In genomic region chr15:38575254-38575653, GRCm38 (mm10) we compare ENCODE assay signal across 26 mouse cellular contexts.
"Had no signal": no experiment of that assay in that cellular context is flagged by ENCODE, and none has a peak within 500 bp of the region (broad histone marks: within the 10 kb centered on the region; RNA-seq: fewer than 3 reads in every experiment).

No protein-coding gene starts in this region.

- H3K4me3 ChIP-seq: gastrocnemius, adult 2 months; heart, embryonic 10.5 days; heart, embryonic 12.5 days; hindbrain, embryonic 10.5 days; hindbrain, embryonic 12.5 days; layer of hippocampus, adult 2 months; left cerebral cortex, adult 2 months; limb, embryonic 10.5 days; limb, embryonic 12.5 days; liver, embryonic 13.5 days; liver, embryonic 15.5 days had no signal

- H3K27ac ChIP-seq: gastrocnemius, adult 2 months; heart, embryonic 10.5 days; hindbrain, embryonic 10.5 days; hindbrain, embryonic 12.5 days; hindbrain, embryonic 14.5 days; layer of hippocampus, adult 2 months; left cerebral cortex, adult 2 months; limb, embryonic 10.5 days; limb, embryonic 12.5 days; liver, embryonic 13.5 days; liver, embryonic 15.5 days had no signal

- H3K9me3 ChIP-seq: heart, embryonic 10.5 days; heart, embryonic 12.5 days; hindbrain, embryonic 10.5 days; hindbrain, embryonic 12.5 days; limb, embryonic 10.5 days; limb, embryonic 12.5 days; liver, embryonic 13.5 days; liver, embryonic 15.5 days had no signal

- H3K36me3 ChIP-seq: heart, embryonic 10.5 days; heart, embryonic 12.5 days; hindbrain, embryonic 10.5 days; hindbrain, embryonic 12.5 days; limb, embryonic 10.5 days; limb, embryonic 12.5 days; liver, embryonic 13.5 days; liver, embryonic 15.5 days had no signal

- H3K4me1 ChIP-seq: hindbrain, embryonic 12.5 days; limb, embryonic 12.5 days; liver, embryonic 13.5 days; liver, embryonic 15.5 days had no signal

- H3K4me2 ChIP-seq: heart, embryonic 12.5 days; hindbrain, embryonic 12.5 days; hindbrain, embryonic 14.5 days; limb, embryonic 12.5 days; liver, embryonic 11.5 days; liver, embryonic 13.5 days; liver, embryonic 15.5 days had no signal

- H3K27me3 ChIP-seq: hindbrain, embryonic 12.5 days; limb, embryonic 12.5 days had no signal

- DNase-seq: gastrocnemius, adult 2 months; gastrocnemius, postnatal 10 days; gastrocnemius, postnatal 25 days; heart, adult 18-20 months; heart, postnatal 10 days; heart, postnatal 4 days; kidney, adult 18-20 months; kidney, adult 8-10 months; kidney, postnatal 10 days; kidney, postnatal 25 days; kidney, postnatal 4 days; layer of hippocampus, adult 9-11 months; layer of hippocampus, postnatal 36 days; liver; liver, embryonic 13.5 days had no signal

- H3K9ac ChIP-seq: heart, embryonic 12.5 days; hindbrain, embryonic 12.5 days; hindbrain, embryonic 14.5 days; limb, embryonic 12.5 days; liver, embryonic 13.5 days; liver, embryonic 15.5 days had no signal
